Mouse (Mus musculus) stomach, postnatal 0 days (tissue): ENCODE results near the gene Rrp1b.

Source experiments
- CTCF ChIP-seq: IDR thresholded peaks from 2 replicates; pipeline ENCODE4 v1.5.1; 2016; ENCODE audit warnings: antibody characterized with exemption, low read depth, mild to moderate bottlenecking, moderate library complexity
- EP300 ChIP-seq: optimal IDR thresholded peaks from 2 replicates; pipeline ENCODE3; 2016; ENCODE audit warnings: antibody characterized with exemption

GRCm38 (mm10) chr17:32063654-32064053, 27.8 kb downstream of the Rrp1b start:
- no peak for TF ChIP-seq CTCF
- TF ChIP-seq EP300 = no peak
